Comparison of ENCODE assay signal across 7 mouse cellular contexts in the genomic region with DNA sequence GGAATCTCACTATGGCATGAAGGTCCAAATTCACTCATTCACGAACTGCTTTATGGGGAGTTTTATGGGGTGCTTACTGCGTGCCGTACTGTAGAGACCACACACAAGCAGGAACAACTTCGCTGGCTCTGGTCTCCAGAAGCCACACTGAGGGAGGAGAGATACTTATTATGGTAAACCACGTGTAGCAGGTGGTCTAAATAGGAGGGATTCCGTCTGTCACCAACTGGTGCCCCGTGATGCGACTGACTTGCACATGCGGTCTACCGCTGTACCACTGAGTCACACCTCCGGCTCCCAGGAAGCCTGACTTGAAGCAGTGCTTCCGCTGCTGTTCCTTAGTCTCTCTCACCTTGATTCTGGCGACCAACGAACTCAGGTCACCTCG. TPM values are rescaled to one million over a fixed set of nuclear protein-coding genes. Genes with fewer than 3 reads are reported as not detected.
DNase-seq lines count a peak whose midpoint lies in the region; ATAC-seq and TF ChIP-seq lines count a peak whose summit lies in the region.

No protein-coding gene starts in this region.

- no peak for DNase-seq in lung, adult 2 months
- DNase-seq in lung, postnatal 4 days: no peak
- no peak for DNase-seq in liver, embryonic 13.5 days
- no peak for DNase-seq in urinary bladder, adult 2 months (ENCODE audit: low spot score)

- H3K27me3 ChIP-seq in liver, embryonic 13.5 days: peaks cover 20% of the 10 kb centered on the region
- peaks cover 3% of the 10 kb centered on the region; the same call in 1 of the 2 replicates for H3K27me3 ChIP-seq in neural tube, embryonic 13.5 days

- peak overlapping the region; percentile 79 for H3K4me2 ChIP-seq in liver, embryonic 13.5 days
- H3K4me2 ChIP-seq in neural tube, embryonic 13.5 days: peak overlapping the region; percentile 73

- H3K4me1 ChIP-seq in lung, adult 2 months (ENCODE audit: control insufficient read depth, insufficient read depth, low read length): peaks cover 18% of the 10 kb centered on the region
- peaks cover 35% of the 10 kb centered on the region for H3K4me1 ChIP-seq in liver, embryonic 13.5 days (replicated peaks)
- H3K4me1 ChIP-seq in neural tube, embryonic 13.5 days (replicated peaks): peaks cover 37% of the 10 kb centered on the region

- no peak; the same call in 1 of the 2 replicates for TF ChIP-seq POLR2A in lung, adult 2 months (IDR thresholded peaks at IDR 0.05; ENCODE audit: borderline replicate concordance, extremely low read depth, low read depth, low read length)

- ATAC-seq in common myeloid progenitor, adult 5-6 weeks (replicated peaks; ENCODE audit: low read depth, poor library complexity, severe bottlenecking): peak; percentile 53
- peak; percentile 60 to 64 for ATAC-seq in hematopoietic stem cell, adult 5-6 weeks (replicated peaks in 1 of 2; ENCODE audit: insufficient read depth in 1 of 2, low FRiP score in 2 of 2, low TSS enrichment in 1 of 2, low read depth in 1 of 2, poor library complexity in 2 of 2, severe bottlenecking in 2 of 2)
- ATAC-seq in liver, embryonic 13.5 days (ENCODE audit: low read depth): peak; percentile 19
- peak; percentile 10; the same call in 1 of the 2 replicates for ATAC-seq in neural tube, embryonic 13.5 days (ENCODE audit: low read depth)

- H3K27ac ChIP-seq in liver, embryonic 13.5 days: peak overlapping the region; percentile 84; the same call in 1 of the 2 replicates
- H3K27ac ChIP-seq in neural tube, embryonic 13.5 days (replicated peaks): peak overlapping the region; percentile 95

- no peaks in the 10 kb centered on the region for H3K9me3 ChIP-seq in liver, embryonic 13.5 days (replicated peaks)
- H3K9me3 ChIP-seq in neural tube, embryonic 13.5 days: no peaks in the 10 kb centered on the region

- under 1% methylated on average over 15 of the region's 15 CpGs for WGBS in lung, adult 2 months
- 2% methylated on average over 15 of the region's 15 CpGs for WGBS in liver, embryonic 13.5 days (ENCODE audit: insufficient replicate concordance)
- WGBS in neural tube, embryonic 13.5 days: 3% methylated on average over 15 of the region's 15 CpGs

- peak overlapping the region; percentile 77 for H3K9ac ChIP-seq in liver, embryonic 13.5 days
- peak overlapping the region; percentile 88 for H3K9ac ChIP-seq in neural tube, embryonic 13.5 days

- H3K4me3 ChIP-seq in lung, adult 2 months (replicated peaks; ENCODE audit: extremely low read depth, low read depth, low read length): peak overlapping the region; percentile 96
- H3K4me3 ChIP-seq in liver, embryonic 13.5 days (replicated peaks): peak overlapping the region; percentile 63
- peak overlapping the region; percentile 80 for H3K4me3 ChIP-seq in neural tube, embryonic 13.5 days

- no peaks in the 10 kb centered on the region for H3K36me3 ChIP-seq in liver, embryonic 13.5 days
- H3K36me3 ChIP-seq in neural tube, embryonic 13.5 days: peaks cover 6% of the 10 kb centered on the region; the same call in 1 of the 2 replicates

- no peak for TF ChIP-seq CTCF in lung, adult 2 months (IDR thresholded peaks at IDR 0.05; ENCODE audit: insufficient read depth, low read length)

RNA-seq across cellular contexts. Expression of gene Kif13a, which starts 1.0 kb away (rescaled TPM):
- polyA plus RNA-seq in lung, adult 2 months (2012; rRNA removed): 39.9 and 52.3 TPM in 2 replicates
- 37.5 and 43.5 TPM in 2 replicates for total RNA-seq in common myeloid progenitor, adult 5-6 weeks (2017)
- 44.0 and 54.7 TPM in 2 replicates for total RNA-seq in hematopoietic stem cell, adult 5-6 weeks (2017)
- polyA plus RNA-seq in liver, embryonic 13.5 days (2015; fragmentation: Nextera tagmentation; extraction: Ambion mirVana): 2.3 and 2.5 TPM in 2 replicates
- polyA plus RNA-seq in neural tube, embryonic 13.5 days (2015; fragmentation: Nextera tagmentation; extraction: Ambion mirVana): 12.1 and 12.2 TPM in 2 replicates
- 25.5 and 35.3 TPM in 2 replicates for polyA plus RNA-seq in urinary bladder, adult 2 months (2012; rRNA removed)

Comparison
In these comparisons a context has a peak if more than half of its experiments do, and no peak if none do; other contexts are left out.
1. ATAC-seq: peak in every context shown above with its lines; median percentile 62 in hematopoietic stem cell, adult 5-6 weeks; 53 in common myeloid progenitor, adult 5-6 weeks; 19 in liver, embryonic 13.5 days; 10 in neural tube, embryonic 13.5 days.